Mouse (Mus musculus) Muller cell, postnatal 12 days (primary cell): Measurements from ENCODE around the gene Cobll1.

Experiments used
- DNase-seq: peaks from one replicate; pipeline ENCODE4 v3.0.0-alpha.2; 2015; ENCODE audit errors: inconsistent ontology term

The Cobll1 gene

GRCm38 (mm10) chr2:65198605-65199004 lies 40.6 kb downstream of the Cobll1 start:
- DNase-seq: no peak

- no peak for DNase-seq
These were observed 42.2 kb downstream of the Cobll1 start for GRCm38 (mm10) chr2:65196994-65197393.

GRCm38 (mm10) chr2:65195233-65196010 lies 43.8 kb downstream of the Cobll1 start:
- no peak for DNase-seq

DNA sequence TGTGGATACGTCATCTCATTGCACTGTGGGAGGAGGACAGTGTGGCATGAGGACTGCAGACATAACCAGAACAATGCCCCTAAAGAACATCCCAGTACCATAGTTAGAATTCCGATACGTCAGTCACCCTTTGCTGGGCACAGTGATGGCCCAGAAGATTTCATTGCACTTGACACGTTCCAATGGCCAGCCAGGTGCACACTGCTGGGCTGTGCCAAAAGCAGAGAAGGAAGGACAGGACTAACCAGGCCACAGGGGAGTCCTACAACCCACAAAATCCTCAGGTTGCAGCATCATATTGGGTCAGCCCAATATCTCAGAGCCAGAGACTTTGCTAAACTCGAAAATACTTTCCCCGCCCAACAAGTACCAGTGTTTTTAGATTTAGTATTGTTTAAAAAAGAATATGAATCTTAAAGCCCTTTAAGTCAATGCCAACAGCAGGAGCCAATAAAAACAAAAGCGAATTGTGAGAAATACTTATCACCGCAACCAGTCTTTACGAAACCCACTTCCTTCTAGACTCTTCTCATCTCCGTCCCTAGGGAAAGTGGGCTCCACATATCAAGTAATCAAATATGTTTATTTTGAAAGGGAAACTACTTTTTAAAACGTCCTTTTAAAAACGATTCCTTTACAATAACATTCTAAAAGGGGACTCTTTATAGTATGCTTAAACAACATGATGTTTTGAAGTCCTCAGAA lies 46.0 kb downstream of the Cobll1 start:
- peak; percentile 5 for DNase-seq

DNA sequence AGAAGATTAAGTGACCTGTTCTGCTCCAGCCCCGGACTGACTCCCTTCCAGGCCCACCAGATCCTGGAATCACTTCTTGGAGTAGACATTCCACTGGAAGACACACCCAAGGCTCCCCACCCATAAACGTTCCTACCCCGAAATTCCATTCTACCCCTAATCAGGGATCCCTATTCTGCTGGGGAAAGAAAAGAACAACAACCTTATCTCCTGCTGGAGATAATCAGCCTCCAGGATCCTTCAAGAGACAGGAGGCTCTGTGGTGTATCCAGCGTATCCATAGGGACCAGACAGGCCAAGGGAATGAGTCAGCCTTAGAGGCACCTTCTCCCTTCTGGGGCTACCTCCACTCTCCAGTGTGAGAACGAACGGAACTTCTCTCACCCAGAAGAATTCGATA lies 47.8 kb downstream of the Cobll1 start:
- no peak for DNase-seq

GRCm38 (mm10) chr2:65189346-65189745 lies 49.9 kb downstream of the Cobll1 start:
- DNase-seq: no peak

GRCm38 (mm10) chr2:65188585-65188984 lies 50.6 kb downstream of the Cobll1 start:
- no peak for DNase-seq

- no peak for DNase-seq
These were observed 51.6 kb downstream of the Cobll1 start for GRCm38 (mm10) chr2:65187652-65188051.

DNA sequence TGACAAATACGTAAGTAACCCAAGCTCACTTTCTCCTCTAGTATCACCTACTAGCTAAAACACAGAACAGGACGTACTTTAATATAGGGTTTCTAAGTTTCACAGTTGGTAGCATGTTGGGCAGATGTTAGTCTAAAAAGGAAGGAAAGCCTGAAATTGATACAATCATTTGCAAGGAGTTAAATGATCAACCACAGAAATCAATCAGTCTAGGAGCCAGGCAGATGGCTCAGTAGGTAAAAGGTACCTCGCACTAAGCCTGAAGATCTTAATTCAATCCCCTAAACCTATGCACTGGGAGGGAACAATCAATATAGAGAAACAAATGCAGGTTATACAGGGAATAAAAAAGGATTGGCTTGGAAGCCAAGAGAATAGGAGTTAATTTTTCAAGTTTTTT lies 52.0 kb downstream of the Cobll1 start:
- DNase-seq: no peak

GRCm38 (mm10) chr2:65182747-65183146 lies 56.5 kb downstream of the Cobll1 start:
- DNase-seq: peak; percentile 57

- no peak for DNase-seq
These were observed 57.5 kb downstream of the Cobll1 start for GRCm38 (mm10) chr2:65181736-65182135.

GRCm38 (mm10) chr2:65181066-65181716 lies 58.0 kb downstream of the Cobll1 start:
- DNase-seq: peak; percentile 43

- no peak for DNase-seq
These were observed 63.6 kb downstream of the Cobll1 start for GRCm38 (mm10) chr2:65175645-65176044.

DNA sequence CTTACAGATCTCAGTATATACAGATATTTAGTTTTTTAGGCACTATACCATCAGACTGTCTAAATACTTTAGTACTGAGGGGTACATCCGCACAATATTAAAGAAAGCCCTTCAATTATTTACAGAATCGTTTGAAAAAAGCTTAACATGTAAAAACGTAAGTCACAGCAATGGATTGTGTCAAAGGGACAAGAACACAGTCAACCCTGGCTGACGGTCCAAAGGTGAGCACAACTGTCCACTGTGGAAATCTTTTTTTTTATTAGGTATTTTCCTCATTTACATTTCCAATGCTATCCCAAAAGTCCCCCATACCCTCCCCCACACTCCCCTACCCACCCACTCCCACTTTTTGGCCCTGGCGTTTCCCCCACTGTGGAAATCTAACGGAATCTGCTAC lies 67.1 kb downstream of the Cobll1 start:
- no peak for DNase-seq

- DNase-seq: no peak
These were observed 67.7 kb downstream of the Cobll1 start for GRCm38 (mm10) chr2:65171516-65171915.

DNA sequence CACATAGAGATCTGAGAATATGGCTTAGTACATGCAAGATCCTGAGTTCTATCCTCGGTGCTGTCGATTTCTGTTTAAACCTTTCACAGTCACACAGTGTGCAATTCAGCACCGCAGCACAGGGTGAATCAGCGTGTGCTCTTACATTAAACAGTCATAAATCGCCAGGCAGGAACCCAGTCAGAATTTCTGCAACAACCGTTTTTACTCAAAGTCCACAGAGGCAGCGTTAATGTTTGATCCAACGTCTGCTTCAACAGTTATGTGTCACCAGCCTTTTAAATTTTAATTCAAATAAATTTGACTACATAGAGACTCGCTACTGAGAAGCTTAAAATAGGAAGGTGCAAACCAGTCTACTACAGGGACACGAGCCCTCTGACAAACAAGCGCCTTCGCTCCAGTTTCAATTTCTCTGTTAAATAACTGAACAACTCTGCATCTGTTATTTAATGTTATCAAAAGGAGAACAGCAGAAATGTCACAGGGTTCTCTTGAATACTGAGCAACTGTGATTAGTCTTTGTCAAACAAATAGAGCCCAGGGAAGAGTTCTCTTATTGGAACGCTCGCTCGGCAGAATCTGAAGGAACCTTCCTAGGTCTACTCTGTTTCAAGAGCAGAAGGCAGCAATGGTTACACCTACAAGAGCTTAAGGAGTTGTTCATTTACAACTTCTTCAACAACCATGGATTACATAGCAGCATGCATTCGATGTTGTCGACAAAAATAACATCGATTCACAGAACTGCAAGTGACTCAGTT lies 68.3 kb downstream of the Cobll1 start:
- no peak for DNase-seq

DNA sequence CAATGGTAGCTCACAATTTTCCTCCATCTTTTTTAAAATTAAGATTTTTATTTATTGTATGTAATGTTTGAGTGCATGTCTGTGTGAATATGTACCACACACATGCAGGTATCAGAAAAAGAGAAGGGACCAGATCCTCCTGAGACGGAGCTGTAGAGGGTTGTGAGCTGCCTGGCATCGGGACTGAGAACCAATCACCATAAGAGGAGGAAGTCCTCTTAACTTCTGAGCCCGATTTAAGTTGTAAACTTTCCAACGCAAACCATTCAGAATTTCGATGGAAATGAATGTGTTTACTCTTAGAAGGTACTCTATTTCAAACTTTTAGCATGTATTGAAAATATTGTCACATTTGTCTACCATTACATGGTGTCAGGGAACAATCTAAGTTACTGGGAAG lies 68.9 kb downstream of the Cobll1 start:
- DNase-seq: no peak

GRCm38 (mm10) chr2:65163990-65164389 lies 75.2 kb downstream of the Cobll1 start:
- no peak for DNase-seq

DNA sequence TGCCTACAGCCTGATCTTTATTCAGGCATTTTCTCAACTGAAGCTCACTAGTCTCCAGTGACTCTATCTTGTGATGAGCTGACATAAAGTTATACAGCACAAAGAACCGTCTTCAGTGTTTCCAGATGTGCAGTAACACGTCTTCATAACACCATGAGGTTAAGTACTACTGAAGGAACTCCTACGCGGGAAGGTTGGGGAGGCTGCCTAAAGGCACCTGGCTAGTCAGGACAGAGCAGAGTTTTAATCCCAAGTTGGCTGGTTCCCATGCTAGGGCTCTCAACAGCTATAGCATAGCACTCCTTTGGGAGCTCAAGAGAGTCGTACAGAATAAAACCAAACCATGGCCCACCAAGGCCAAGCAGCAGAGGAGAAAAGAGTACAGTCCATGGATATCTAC lies 76.6 kb downstream of the Cobll1 start:
- no peak for DNase-seq

- DNase-seq: peak; percentile 31
These were observed 77.5 kb downstream of the Cobll1 start for GRCm38 (mm10) chr2:65161715-65162114.

DNA sequence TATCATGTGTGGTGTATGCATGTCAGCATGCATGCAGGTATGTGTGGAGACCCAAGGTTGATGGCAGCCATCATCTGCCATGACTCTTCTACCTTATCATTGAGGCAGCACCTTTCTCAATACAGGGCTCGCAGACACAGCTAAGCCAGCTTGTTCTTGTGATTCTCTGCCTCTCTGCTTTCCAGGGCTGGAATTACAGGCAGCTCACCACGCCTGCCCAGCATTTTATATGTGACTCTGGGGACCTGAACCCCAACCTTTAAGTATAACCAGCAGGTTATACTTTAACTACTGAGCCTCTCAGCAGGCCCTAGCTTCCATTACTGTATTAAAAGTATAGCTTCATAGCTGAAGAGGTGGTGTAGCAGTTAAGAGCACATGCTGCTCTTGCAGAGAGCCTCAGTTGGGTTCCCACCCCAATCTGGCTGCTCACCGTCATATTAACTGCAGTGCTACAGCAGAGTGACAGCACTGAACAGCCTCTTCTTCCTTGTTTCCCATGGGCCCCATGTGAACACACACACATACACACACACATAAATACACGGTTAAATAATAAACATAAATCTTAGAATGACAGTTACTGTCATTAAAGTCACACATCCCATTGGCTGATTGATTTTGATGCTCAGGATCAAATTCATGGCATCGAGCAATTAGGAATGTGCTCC lies 81.1 kb downstream of the Cobll1 start:
- DNase-seq: no peak
